Mouse (Mus musculus): ENCODE measurements around the gene Gm13124. TPM values are rescaled to one million over a fixed set of nuclear protein-coding genes. Genes with fewer than 3 reads are reported as not detected.
A peak's percentile ranks its signal among the peaks of the same experiment; 100 is the strongest.
"Not testable (repeated sequence)": the region's sequence is repeated elsewhere in the genome, so short reads cannot be mapped to it uniquely, and the experiment has no call there.

Gene Gm13124
- not detected in 2 replicates for polyA plus RNA-seq (2014; fragmentation: Nextera tagmentation; extraction: Ambion mirVana)

DNA sequence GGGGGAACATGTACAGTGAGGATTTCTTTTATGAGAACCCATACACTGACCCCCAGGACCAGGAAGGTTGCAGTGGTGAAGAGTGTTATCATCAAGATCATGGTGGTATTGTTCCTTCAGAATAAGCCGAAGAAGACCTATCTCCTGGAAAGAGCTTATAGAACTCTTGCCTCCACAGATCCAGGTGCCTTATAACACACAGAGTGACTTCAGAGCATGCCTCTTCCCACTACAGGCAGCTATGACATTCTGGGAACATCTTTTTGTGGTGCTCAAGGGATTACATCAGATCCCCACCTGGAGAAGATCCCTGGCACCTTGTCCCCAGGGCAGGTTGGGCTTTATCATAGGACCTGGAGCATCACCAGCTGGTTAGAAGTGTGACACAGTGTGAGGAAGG lies at the start of gene Gm13124:
Gene Gm13124 (minus strand): TSS at position 101 of the 400 bp plus-strand sequence.
- H3K36me3 ChIP-seq (ENCODE audit: insufficient read depth), result no peaks in the 10 kb centered on the region
- H3K9ac ChIP-seq, result no peak within 1 kb of the TSS
- no peaks in the 10 kb centered on the region for H3K27me3 ChIP-seq (ENCODE audit: insufficient read depth, low read length)
- ATAC-seq (ENCODE audit: insufficient read depth), result no peak
- H3K4me1 ChIP-seq (ENCODE audit: insufficient read depth), result no peaks in the 10 kb centered on the region
- WGBS, result 94% methylated on average over 1 of the region's 1 CpGs
- no peak for TF ChIP-seq CTCF (IDR thresholded peaks at IDR 0.05; ENCODE audit: low read depth)
- no peak within 1 kb of the TSS for H3K4me2 ChIP-seq
- no peak within 1 kb of the TSS for H3K27ac ChIP-seq (ENCODE audit: low read depth)
- H3K4me3 ChIP-seq (ENCODE audit: low read depth, low read length), result no peak within 1 kb of the TSS
- no peaks in the 10 kb centered on the region for H3K9me3 ChIP-seq (ENCODE audit: low read depth, low read length)
- no peak for DNase-seq

DNA sequence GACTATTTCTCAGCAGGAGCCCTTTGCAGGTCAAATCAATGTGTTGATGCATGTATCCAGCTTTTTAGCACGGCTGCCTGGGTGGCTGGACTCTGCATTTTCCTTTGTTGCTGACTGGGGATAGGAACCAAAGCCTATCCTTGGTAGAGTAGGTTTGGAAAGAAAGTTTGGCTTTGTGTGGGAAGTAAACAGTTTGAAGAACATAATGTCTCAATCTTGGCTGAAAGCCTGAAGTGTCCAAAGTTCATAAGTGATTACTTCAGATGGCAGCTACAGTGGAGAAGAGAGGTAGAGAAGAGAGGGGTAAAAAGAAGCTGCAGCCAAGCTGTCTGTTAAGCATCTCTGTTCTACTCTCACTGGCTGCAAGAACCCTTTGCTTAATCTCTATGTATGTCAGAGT lies 49.7 kb upstream of the Gm13124 start:
- no peak for TF ChIP-seq CTCF (IDR thresholded peaks at IDR 0.05; ENCODE audit: low read depth)
- Histone ChIP-seq H3K27ac (ENCODE audit: low read depth) (no peak overlapping the region), H3K4me1 (ENCODE audit: insufficient read depth) (no peaks in the 10 kb centered on the region), H3K4me2 (no peak overlapping the region), H3K9me3 (ENCODE audit: low read depth, low read length) (no peaks in the 10 kb centered on the region; the same call in 1 of the 2 replicates), H3K9ac (no peak overlapping the region), H3K27me3 (ENCODE audit: insufficient read depth, low read length) (no peaks in the 10 kb centered on the region), H3K4me3 (ENCODE audit: low read depth, low read length) (no peak overlapping the region), H3K36me3 (ENCODE audit: insufficient read depth) (no peaks in the 10 kb centered on the region)
- WGBS, result 67% methylated on average over 1 of the region's 1 CpGs
- no peak for DNase-seq
- ATAC-seq (ENCODE audit: insufficient read depth), result no peak

DNA sequence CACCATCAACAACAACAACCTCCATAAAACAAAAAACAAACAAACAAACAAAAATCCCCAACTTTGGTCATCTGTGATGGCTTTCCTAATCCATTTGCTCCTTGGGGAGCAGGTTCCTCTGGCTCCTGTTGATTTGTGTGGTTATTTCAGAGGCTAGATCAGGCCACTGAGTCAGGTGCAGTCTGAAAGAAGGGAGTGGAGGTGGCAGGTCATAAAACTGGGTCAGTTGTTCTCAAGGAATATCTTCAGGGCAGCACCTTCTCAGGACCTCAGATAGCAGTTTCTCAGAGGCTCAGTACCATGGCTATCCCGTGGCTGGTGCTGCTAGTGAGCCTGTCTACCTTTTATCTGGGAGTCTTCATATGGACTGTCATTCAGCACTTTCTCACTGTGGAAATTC lies 48.5 kb upstream of the Gm13124 start, which contains the start of gene Aadacl4:
Gene Aadacl4 (plus strand): TSS at position 301 of the 400 bp plus-strand sequence.
- ATAC-seq (ENCODE audit: insufficient read depth), result no peak

DNA sequence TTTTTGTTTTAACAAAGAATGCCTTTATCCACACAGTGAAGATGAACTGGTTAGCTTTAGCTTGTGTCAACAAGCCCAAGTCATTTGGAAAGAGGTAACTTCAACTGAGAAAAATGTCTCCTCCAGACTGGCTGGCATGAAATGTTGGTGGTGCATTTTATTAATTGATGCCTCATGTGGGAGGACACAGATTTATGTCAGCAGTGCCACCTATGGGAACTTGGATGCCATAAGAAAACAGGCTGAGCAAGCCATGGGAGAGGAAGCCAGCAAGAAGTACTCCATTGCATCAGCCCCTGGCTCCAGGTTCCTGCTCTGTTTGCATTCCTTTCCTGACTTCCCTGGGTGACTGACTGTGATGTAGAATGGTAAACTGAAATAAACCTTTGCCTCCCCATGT lies 27.9 kb upstream of the Gm13124 start:
- Histone ChIP-seq H3K9ac (no peak overlapping the region), H3K4me3 (ENCODE audit: low read depth, low read length) (no peak overlapping the region), H3K4me2 (no peak overlapping the region), H3K36me3 (ENCODE audit: insufficient read depth) (no peaks in the 10 kb centered on the region), H3K27ac (ENCODE audit: low read depth) (no peak overlapping the region), H3K27me3 (ENCODE audit: insufficient read depth, low read length) (no peaks in the 10 kb centered on the region), H3K4me1 (ENCODE audit: insufficient read depth) (no peaks in the 10 kb centered on the region), H3K9me3 (ENCODE audit: low read depth, low read length) (no peaks in the 10 kb centered on the region; the same call in 1 of the 2 replicates)
- TF ChIP-seq CTCF (IDR thresholded peaks at IDR 0.05; ENCODE audit: low read depth), result no peak
- ATAC-seq (ENCODE audit: insufficient read depth) (no peak), DNase-seq (no peak)

More for the DNA sequence above, 48.5 kb upstream of the Gm13124 start, which contains the start of gene Aadacl4:
- H3K9ac ChIP-seq, result no peak within 1 kb of the TSS
- H3K27me3 ChIP-seq (ENCODE audit: insufficient read depth, low read length), result no peaks in the 10 kb centered on the region
- TF ChIP-seq CTCF (IDR thresholded peaks at IDR 0.05; ENCODE audit: low read depth), result no peak
- no peaks in the 10 kb centered on the region for H3K36me3 ChIP-seq (ENCODE audit: insufficient read depth)
- no peak within 1 kb of the TSS for H3K4me3 ChIP-seq (ENCODE audit: low read depth, low read length)
- DNase-seq, result no peak
- H3K27ac ChIP-seq (ENCODE audit: low read depth), result no peak within 1 kb of the TSS
- H3K4me2 ChIP-seq, result no peak within 1 kb of the TSS
- H3K4me1 ChIP-seq (ENCODE audit: insufficient read depth), result no peaks in the 10 kb centered on the region
- no peaks in the 10 kb centered on the region; the same call in 1 of the 2 replicates for H3K9me3 ChIP-seq (ENCODE audit: low read depth, low read length)
- 61% methylated on average over 1 of the region's 1 CpGs for WGBS

DNA sequence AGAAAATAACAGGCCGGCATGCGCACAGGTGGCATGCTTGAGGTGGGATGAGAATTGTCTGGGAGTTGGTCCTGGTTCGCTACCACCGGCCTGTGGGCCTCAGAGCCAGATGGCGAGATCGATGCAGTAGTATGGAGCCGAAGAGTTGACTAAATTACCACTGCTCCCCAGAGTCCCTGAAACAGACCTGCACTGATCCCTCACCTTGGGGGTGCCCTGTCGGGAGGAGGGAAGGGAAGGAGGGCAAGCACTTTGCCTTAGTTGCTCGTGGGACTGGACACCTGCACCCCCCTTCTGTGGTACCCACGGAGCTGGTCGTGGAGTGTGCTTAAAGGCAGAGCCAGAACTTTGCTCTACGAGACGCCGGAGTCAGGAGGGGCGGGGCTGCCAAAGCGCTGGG lies 21.3 kb upstream of the Gm13124 start:
- H3K9me3 ChIP-seq (ENCODE audit: low read depth, low read length); H3K4me3 ChIP-seq (ENCODE audit: low read depth, low read length); H3K27ac ChIP-seq (ENCODE audit: low read depth); DNase-seq; H3K27me3 ChIP-seq (ENCODE audit: insufficient read depth, low read length); H3K4me1 ChIP-seq (ENCODE audit: insufficient read depth); H3K36me3 ChIP-seq (ENCODE audit: insufficient read depth); H3K9ac ChIP-seq; H3K4me2 ChIP-seq: not testable (repeated sequence)
- WGBS, result 84% methylated on average over 12 of the region's 16 CpGs
- ATAC-seq (ENCODE audit: insufficient read depth), result peak; percentile 38; the same call in 1 of the 2 replicates

DNA sequence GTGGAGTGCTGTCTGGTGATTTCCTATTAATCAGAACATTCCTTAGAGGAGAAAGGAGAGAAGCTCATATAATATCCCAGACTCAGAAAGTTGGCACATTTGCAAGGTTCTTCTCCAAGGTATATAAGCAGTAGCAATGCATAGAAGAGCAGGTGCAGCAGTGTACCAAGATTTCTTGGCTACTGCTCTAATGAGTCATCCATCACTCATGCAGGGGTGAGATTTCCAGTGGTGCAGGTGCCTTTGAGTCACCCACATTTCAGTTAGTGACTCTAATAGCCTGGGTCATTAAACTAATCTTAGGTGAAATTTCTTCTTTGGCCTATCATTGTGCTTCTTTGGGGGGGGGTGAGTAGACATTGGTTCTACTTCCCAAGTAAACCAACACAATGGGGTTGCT lies 2.8 kb upstream of the Gm13124 start:
- DNase-seq (no peak), ATAC-seq (ENCODE audit: insufficient read depth) (no peak)
- no peak overlapping the region for H3K9ac ChIP-seq
- H3K4me1 ChIP-seq (ENCODE audit: insufficient read depth), result no peaks in the 10 kb centered on the region
- H3K27ac ChIP-seq (ENCODE audit: low read depth), result no peak overlapping the region
- no peaks in the 10 kb centered on the region for H3K36me3 ChIP-seq (ENCODE audit: insufficient read depth)
- H3K9me3 ChIP-seq (ENCODE audit: low read depth, low read length), result no peaks in the 10 kb centered on the region
- H3K27me3 ChIP-seq (ENCODE audit: insufficient read depth, low read length), result no peaks in the 10 kb centered on the region
- H3K4me3 ChIP-seq (ENCODE audit: low read depth, low read length), result no peak overlapping the region
- no peak overlapping the region for H3K4me2 ChIP-seq
- no peak for TF ChIP-seq CTCF (IDR thresholded peaks at IDR 0.05; ENCODE audit: low read depth)

DNA sequence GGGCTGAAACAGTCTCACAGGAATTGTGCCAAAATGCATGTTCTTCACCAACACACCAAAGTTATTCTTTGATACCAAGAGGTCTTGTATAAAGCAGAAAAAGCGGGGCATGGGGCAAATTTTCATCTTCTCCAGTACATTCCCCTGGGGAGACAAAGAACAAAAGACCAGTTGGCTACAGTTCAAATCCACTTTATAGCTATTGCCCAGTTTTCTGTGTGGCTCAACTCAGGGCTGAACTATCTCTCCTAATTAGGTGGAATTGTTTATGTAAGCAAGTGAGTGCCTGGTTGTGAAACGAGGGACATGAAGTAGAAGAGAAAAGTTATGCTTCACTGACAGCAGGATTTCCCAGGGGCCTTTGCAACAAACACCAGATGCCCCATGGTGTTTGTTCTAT lies 3.7 kb downstream of the Gm13124 start:
- 48% methylated on average over 2 of the region's 2 CpGs for WGBS
- DNase-seq (no peak), ATAC-seq (ENCODE audit: insufficient read depth) (no peak)
- Histone ChIP-seq H3K4me1 (ENCODE audit: insufficient read depth) (no peaks in the 10 kb centered on the region), H3K27me3 (ENCODE audit: insufficient read depth, low read length) (no peaks in the 10 kb centered on the region), H3K9ac (no peak overlapping the region), H3K4me3 (ENCODE audit: low read depth, low read length) (no peak overlapping the region), H3K36me3 (ENCODE audit: insufficient read depth) (no peaks in the 10 kb centered on the region), H3K9me3 (ENCODE audit: low read depth, low read length) (0 out of 2 replicates have a peak, but pooled peaks cover 7% of the 10 kb centered on the region), H3K4me2 (no peak overlapping the region), H3K27ac (ENCODE audit: low read depth) (no peak overlapping the region)
- no peak for TF ChIP-seq CTCF (IDR thresholded peaks at IDR 0.05; ENCODE audit: low read depth)

DNA sequence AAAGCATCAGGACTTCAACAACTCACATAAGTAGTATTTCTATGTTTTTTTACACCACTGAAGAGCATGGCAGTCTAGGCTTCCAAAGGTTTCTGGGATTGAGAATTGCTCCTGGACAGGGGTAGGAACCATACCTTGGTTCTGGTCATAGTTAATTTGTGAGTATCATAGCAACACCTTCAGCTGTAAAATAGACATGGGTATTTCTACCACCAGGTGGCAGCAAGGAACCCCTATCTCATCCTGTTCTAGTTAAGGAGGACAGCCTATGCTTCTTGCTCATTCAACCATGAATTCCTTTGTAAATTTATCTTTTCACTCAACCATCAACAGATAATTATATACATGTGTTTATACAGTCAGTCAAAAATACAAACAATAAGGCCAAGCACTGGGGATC lies 5.1 kb downstream of the Gm13124 start:
- no peak overlapping the region for H3K4me2 ChIP-seq
- no peak for ATAC-seq (ENCODE audit: insufficient read depth)

More for the DNA sequence above, 5.1 kb downstream of the Gm13124 start:
- peak; percentile 7 for DNase-seq
- Histone ChIP-seq H3K36me3 (ENCODE audit: insufficient read depth) (no peaks in the 10 kb centered on the region), H3K9ac (no peak overlapping the region), H3K4me3 (ENCODE audit: low read depth, low read length) (no peak overlapping the region), H3K4me1 (ENCODE audit: insufficient read depth) (no peaks in the 10 kb centered on the region), H3K9me3 (ENCODE audit: low read depth, low read length) (peaks cover 10% of the 10 kb centered on the region; the same call in 1 of the 2 replicates), H3K27ac (ENCODE audit: low read depth) (no peak overlapping the region), H3K27me3 (ENCODE audit: insufficient read depth, low read length) (no peaks in the 10 kb centered on the region)
- no peak for TF ChIP-seq CTCF (IDR thresholded peaks at IDR 0.05; ENCODE audit: low read depth)
